21 mouse cellular contexts compared by ENCODE assay signal in the genomic region with DNA sequence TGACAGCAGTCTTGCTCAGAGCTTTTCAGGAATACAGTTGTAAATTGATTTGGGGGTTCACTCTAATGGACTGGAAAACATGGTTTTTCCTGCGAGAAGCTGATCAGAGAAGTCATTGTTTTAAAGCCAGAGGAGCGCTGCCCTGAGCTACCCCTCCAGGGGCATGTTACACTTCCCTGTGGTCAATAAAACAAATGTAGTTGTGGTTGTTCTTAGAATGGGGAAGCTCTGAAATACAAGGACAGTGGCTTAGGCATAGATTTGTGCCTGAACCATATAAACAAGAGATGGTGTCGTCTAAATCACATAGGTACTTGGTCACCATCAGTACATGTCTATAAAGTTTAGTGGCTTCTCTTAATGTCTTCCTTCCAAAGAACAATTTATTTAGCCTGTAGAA.
DNase-seq lines count a peak whose midpoint lies in the region; ATAC-seq lines count a peak whose summit lies in the region.
"Had no signal": no experiment of that assay in that cellular context is flagged by ENCODE, and none has a peak within 500 bp of the region (broad histone marks: within the 10 kb centered on the region; RNA-seq: fewer than 3 reads in every experiment).

No protein-coding gene starts in this region.

- peaks cover 56% of the 10 kb centered on the region for H3K27me3 ChIP-seq in midbrain, embryonic 10.5 days (ENCODE audit: low read depth, poor library complexity, severe bottlenecking)
- peaks cover 15% of the 10 kb centered on the region for H3K27me3 ChIP-seq in forebrain, embryonic 11.5 days (ENCODE audit: control insufficient read depth, insufficient read depth, low read length)
- H3K27me3 ChIP-seq: CH12.LX, Patski had no signal

- no peaks in the 10 kb centered on the region for H3K9me3 ChIP-seq in midbrain, embryonic 10.5 days (replicated peaks)
- no peaks in the 10 kb centered on the region for H3K9me3 ChIP-seq in forebrain, embryonic 11.5 days (ENCODE audit: control insufficient read depth, low read length)
- H3K9me3 ChIP-seq: G1E had no signal

- H3K27ac ChIP-seq in midbrain, embryonic 10.5 days (replicated peaks), result no peak overlapping the region
- H3K27ac ChIP-seq in forebrain, embryonic 11.5 days (ENCODE audit: low read depth, low read length), result no peak overlapping the region

- no peaks in the 10 kb centered on the region for H3K36me3 ChIP-seq in midbrain, embryonic 10.5 days
- H3K36me3 ChIP-seq in forebrain, embryonic 11.5 days (ENCODE audit: control insufficient read depth, insufficient read depth, low read length), result no peaks in the 10 kb centered on the region
- H3K36me3 ChIP-seq: G1E had no signal

- peaks cover 12% of the 10 kb centered on the region for H3K4me1 ChIP-seq in midbrain, embryonic 10.5 days
- peaks cover 7% of the 10 kb centered on the region for H3K4me1 ChIP-seq in forebrain, embryonic 11.5 days (replicated peaks; ENCODE audit: control insufficient read depth, insufficient read depth, low read length)

- no peak overlapping the region for H3K4me2 ChIP-seq in forebrain, embryonic 11.5 days (ENCODE audit: low read depth, low read length, severe bottlenecking)

- 0 out of 2 replicates have a peak, but pooled peaks have one; percentile 65 for ATAC-seq in common myeloid progenitor, adult 5-6 weeks (replicated peaks; ENCODE audit: low read depth, poor library complexity, severe bottlenecking)
- ATAC-seq in granulocyte monocyte progenitor cell, adult 5-6 weeks (replicated peaks; ENCODE audit: poor library complexity, severe bottlenecking), result peak; percentile 84
- ATAC-seq in megakaryocyte progenitor cell, adult 5-6 weeks (replicated peaks; ENCODE audit: poor library complexity), result peak; percentile 60
- no peak for ATAC-seq in forebrain, embryonic 11.5 days (replicated peaks; ENCODE audit: low FRiP score)
- ATAC-seq: activated CD4-positive, CD25-positive, alpha-beta regulatory T cell, adult 4 months; CD4-positive, CD25-positive, alpha-beta regulatory T cell, adult 4 months; Patski had no signal

- no peak overlapping the region for H3K4me3 ChIP-seq in midbrain, embryonic 10.5 days
- no peak overlapping the region for H3K4me3 ChIP-seq in forebrain, embryonic 11.5 days (ENCODE audit: low read depth, low read length)

- no peak for DNase-seq in midbrain, embryonic 10.5 days (ENCODE audit: low spot score)
- DNase-seq in kidney, postnatal 25 days, result no peak
- DNase-seq in forebrain, embryonic 11.5 days (ENCODE audit: low spot score), result no peak
- DNase-seq: adrenal gland, adult 2 months; adrenal gland, adult 8-10 months; adrenal gland, postnatal 10 days; adrenal gland, postnatal 14 days; adrenal gland, postnatal 25 days; adrenal gland, postnatal 36 days; B cell, adult 2 months; cerebellum, adult 11 months; cerebellum, adult 11-12 months; cerebellum, adult 18-20 months had no signal

- H3K9ac ChIP-seq in forebrain, embryonic 11.5 days (ENCODE audit: low read length), result no peak overlapping the region

- WGBS in midbrain, embryonic 10.5 days, result 81% methylated on average over 3 of the region's 3 CpGs
- 71% methylated on average over 3 of the region's 3 CpGs for WGBS in forebrain, embryonic 11.5 days
